Mouse (Mus musculus) embryonic stem cell, embryonic (primary cell): Measurements from ENCODE around the gene Grrp1.

ENCODE experiments used
- CTCF ChIA-PET, 4 experiments: fragments of 300-600 bp in 2 of 4; fragments of 350-600 bp in 2 of 4; sonication (Branson Sonifier 250); formaldehyde crosslinking; loops; one replicate each; lab custom pipeline; 2022; ENCODE audit warnings: inconsistent platforms in 2 of 4; lab: Charles Lee
- POLR2A ChIA-PET, 4 experiments: fragments of 300-600 bp in 2 of 4; fragments of 350-600 bp in 2 of 4; sonication (Branson Sonifier 250); formaldehyde crosslinking; loops; one replicate each; lab custom pipeline; 2022; ENCODE audit warnings: antibody characterized with exemption in 4 of 4, inconsistent platforms in 1 of 4; lab: Charles Lee

Grrp1 gene

GRCm38 (mm10) chr4:134238686-134239085 lies 15.2 kb downstream of the Grrp1 start:
- POLR2A ChIA-PET = interaction anchor here in 2 of 4 experiments (0.6 to 2.4 kb wide), 7 partner anchors 11 to 154 kb away, joined by 3 to 8 read pairs (median 3); partner anchors contain the start of gene Grrp1 (in 1 of the 2)

GRCm38 (mm10) chr4:134238279-134238651 lies 15.6 kb downstream of the Grrp1 start, which contains the start of gene Cnksr1:
Cnksr1 (minus strand) TSS chr4:134238399.
- ChIA-PET POLR2A (interaction anchor here in 1 of 4 experiments (1.0 to 2.4 kb wide), 4 partner anchors 11 to 30 kb away, joined by 3 to 8 read pairs (median 3); partner anchors contain the start of genes Catsper4 and Grrp1), CTCF (interaction anchor here in 3 of 4 experiments (0.6 to 1.4 kb wide), 3 partner anchors 25 to 51 kb away, joined by 3 to 4 read pairs (median 4); partner anchors contain the start of gene Cep85 (in 1 of the 3))

More at GRCm38 (mm10) chr4:134238686-134239085, 15.2 kb downstream of the Grrp1 start:
- CTCF ChIA-PET = interaction anchor here in 2 of 4 experiments (0.6 to 1.4 kb wide), 4 partner anchors 24 to 170 kb away, joined by 3 to 10 read pairs (median 4); partner anchors contain the start of gene Pdik1l (in 1 of the 2)

GRCm38 (mm10) chr4:134237582-134238278 lies 16.2 kb downstream of the Grrp1 start:
- ChIA-PET CTCF (interaction anchor here in 2 of 4 experiments (0.6 to 1.4 kb wide), 3 partner anchors 25 to 1356 kb away, joined by 3 to 4 read pairs (median 3); partner anchors contain the start of gene Cep85 (in 1 of the 2)), POLR2A (interaction anchor here in 3 of 4 experiments (0.6 to 2.4 kb wide), 5 partner anchors 10 to 202 kb away, joined by 3 to 8 read pairs (median 3); partner anchors contain the start of gene Catsper4 (in 1 of the 3))

- ChIA-PET POLR2A (interaction anchor here in 1 of 4 experiments (0.7 to 2.0 kb wide), 5 partner anchors 16 to 1013 kb away, joined by 3 to 5 read pairs (median 3); no protein-coding TSS in a partner anchor), CTCF (no interaction called here)
These were observed 19.0 kb downstream of the Grrp1 start for GRCm38 (mm10) chr4:134234876-134235275.

- CTCF ChIA-PET = interaction anchor here in 2 of 4 experiments (0.6 to 1.1 kb wide), 4 partner anchors 9 to 540 kb away, joined by 3 to 7 read pairs (median 6); partner anchors contain the start of gene Cep85 (in 1 of the 2)
- POLR2A ChIA-PET = interaction anchor here in 1 of 4 experiments (0.8 to 1.6 kb wide), 4 partner anchors 9 to 43 kb away, joined by 3 to 6 read pairs (median 4); partner anchors contain the start of genes Cep85 and Zfp593
These were observed 23.5 kb downstream of the Grrp1 start for GRCm38 (mm10) chr4:134230431-134230830.

GRCm38 (mm10) chr4:134227194-134227593 lies 26.7 kb downstream of the Grrp1 start, which contains the start of gene Catsper4:
Catsper4 (minus strand) TSS chr4:134227383.
- POLR2A ChIA-PET = interaction anchor here in 2 of 4 experiments (0.5 to 1.8 kb wide), 6 partner anchors 10 to 1190 kb away, joined by 3 to 5 read pairs (median 4); partner anchors contain the start of genes Cep85 (in 1 of the 2) and Zfp593 (in 1 of the 2)
- CTCF ChIA-PET = interaction anchor here (0.6 to 1.6 kb wide), 4 partner anchors 18 to 569 kb away, joined by 3 to 4 read pairs (median 3); partner anchors contain the start of gene Pdik1l (in 1 of the 4)

GRCm38 (mm10) chr4:134222793-134223600 lies 30.9 kb downstream of the Grrp1 start:
- ChIA-PET CTCF (interaction anchor here in 1 of 4 experiments (1.8 kb wide), 1 partner anchor 36 kb away, joined by 5 read pairs; the partner anchor contains the start of gene Cep85), POLR2A (interaction anchor here in 2 of 4 experiments (0.8 to 0.9 kb wide), 2 partner anchors 120 to 482 kb away, joined by 3 to 5 read pairs; partner anchors contain the start of gene Slc30a2 (in 1 of the 2))

GRCm38 (mm10) chr4:134206488-134207053 lies 47.3 kb downstream of the Grrp1 start:
- CTCF ChIA-PET = interaction anchor here in 2 of 4 experiments (0.5 to 1.5 kb wide), 6 partner anchors 20 to 195 kb away, joined by 3 to 4 read pairs (median 3); partner anchors contain the start of gene Cep85 (in 2 of the 2)
- POLR2A ChIA-PET = interaction anchor here in 1 of 4 experiments (0.6 to 2.6 kb wide), 6 partner anchors 17 to 528 kb away, joined by 3 to 12 read pairs (median 4); partner anchors contain the start of genes Cep85 and Zfp593

- ChIA-PET POLR2A (interaction anchor here in 2 of 4 experiments (0.6 to 1.6 kb wide), 6 partner anchors 17 to 986 kb away, joined by 3 to 7 read pairs (median 3); partner anchors contain the start of genes Cep85 (in 2 of the 2), Pafah2 (in 1 of the 2) and Sh3bgrl3 (in 1 of the 2)), CTCF (interaction anchor here (0.5 to 1.6 kb wide), 11 partner anchors 12 to 297 kb away, joined by 3 to 6 read pairs (median 3); partner anchors contain the start of gene Cep85 (in 2 of the 4))
These were observed 50.5 kb downstream of the Grrp1 start for GRCm38 (mm10) chr4:134203340-134203896.

GRCm38 (mm10) chr4:134202904-134203303 lies 51.0 kb downstream of the Grrp1 start, which contains the start of gene Gm7534:
Gm7534 (minus strand) TSS chr4:134203004.
- CTCF ChIA-PET = interaction anchor here in 1 of 4 experiments (0.8 to 1.6 kb wide), 3 partner anchors 16 to 89 kb away, joined by 3 to 6 read pairs (median 4); partner anchors contain the start of gene Cep85

More at GRCm38 (mm10) chr4:134202904-134203303, 51.0 kb downstream of the Grrp1 start, which contains the start of gene Gm7534:
- POLR2A ChIA-PET = interaction anchor here in 1 of 4 experiments (1.5 to 1.6 kb wide), 2 partner anchors 16 to 193 kb away, joined by 3 to 7 read pairs; partner anchors contain the start of genes Cep85 and Pafah2
